Mouse (Mus musculus) left cerebral cortex, adult 8-10 months (tissue): ENCODE data around the gene Srsf2. TPM values are rescaled to one million over a fixed set of nuclear protein-coding genes. Genes with fewer than 3 reads are reported as not detected.
A peak's percentile ranks its signal among the peaks of the same experiment; 100 is the strongest.
"Not testable (repeated sequence)": the region's sequence is repeated elsewhere in the genome, so short reads cannot be mapped to it uniquely, and the experiment has no call there.

Source experiments
- DNase-seq, 2 experiments: peaks; one replicate each; pipeline ENCODE4 v3.0.0; 2022; ENCODE audit warnings: low spot score in 2 of 2
- total RNA-seq, 4 experiments: library from RNA; stranded (reverse); gene quantifications; 2 replicates each; pipeline ENCODE4 v1.2.4; 2022

Gene Srsf2
- total RNA-seq, result 100 to 1,000 TPM; 141 to 164 (median 155) TPM

GRCm38 (mm10) chr11:116852891-116853511 lies at the start of gene Srsf2:
Gene Srsf2, minus strand, starts transcription at chr11:116853094.
- peak; percentile 96 to 98 for DNase-seq

- DNase-seq, result not testable (repeated sequence)
These were observed 49.7 kb upstream of the Srsf2 start for GRCm38 (mm10) chr11:116902588-116902987.

DNA sequence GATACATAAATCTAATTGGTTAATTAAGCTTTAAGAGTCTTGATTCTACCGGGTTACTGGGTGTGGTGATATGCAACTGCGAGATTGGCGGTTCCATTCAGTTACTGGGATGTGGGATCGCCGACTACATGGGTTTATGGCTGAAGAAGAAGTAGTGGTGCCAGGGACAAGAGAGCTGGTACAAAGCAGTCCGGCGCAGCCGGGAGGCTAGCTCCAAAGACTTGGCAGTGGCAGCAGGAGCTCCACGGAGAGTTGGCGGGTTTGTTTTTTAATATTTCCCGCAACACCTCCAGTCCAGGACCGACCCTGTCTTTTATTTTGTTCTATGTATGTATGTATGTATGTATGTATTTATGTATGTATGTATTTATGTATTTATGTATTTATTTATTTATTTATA lies 46.4 kb upstream of the Srsf2 start:
- no peak for DNase-seq

GRCm38 (mm10) chr11:116895402-116895801 lies 42.5 kb upstream of the Srsf2 start:
- DNase-seq, result no peak

- DNase-seq, result peak in 1 of 2 experiments; percentile 53
These were observed 40.9 kb upstream of the Srsf2 start for GRCm38 (mm10) chr11:116893532-116894442.

- DNase-seq, result no peak
These were observed 34.2 kb upstream of the Srsf2 start for GRCm38 (mm10) chr11:116887136-116887535.

- DNase-seq, result peak; percentile 62 to 68
These were observed 32.6 kb upstream of the Srsf2 start for GRCm38 (mm10) chr11:116885275-116886151.

- no peak for DNase-seq
These were observed 31.2 kb upstream of the Srsf2 start for GRCm38 (mm10) chr11:116884061-116884460.

- no peak for DNase-seq
These were observed 29.6 kb upstream of the Srsf2 start for GRCm38 (mm10) chr11:116882446-116882845.

GRCm38 (mm10) chr11:116881440-116881839 lies 28.5 kb upstream of the Srsf2 start:
- DNase-seq, result peak in 1 of 2 experiments; percentile 68

GRCm38 (mm10) chr11:116880839-116881238 lies 27.9 kb upstream of the Srsf2 start:
- DNase-seq, result peak in 1 of 2 experiments; percentile 44

DNA sequence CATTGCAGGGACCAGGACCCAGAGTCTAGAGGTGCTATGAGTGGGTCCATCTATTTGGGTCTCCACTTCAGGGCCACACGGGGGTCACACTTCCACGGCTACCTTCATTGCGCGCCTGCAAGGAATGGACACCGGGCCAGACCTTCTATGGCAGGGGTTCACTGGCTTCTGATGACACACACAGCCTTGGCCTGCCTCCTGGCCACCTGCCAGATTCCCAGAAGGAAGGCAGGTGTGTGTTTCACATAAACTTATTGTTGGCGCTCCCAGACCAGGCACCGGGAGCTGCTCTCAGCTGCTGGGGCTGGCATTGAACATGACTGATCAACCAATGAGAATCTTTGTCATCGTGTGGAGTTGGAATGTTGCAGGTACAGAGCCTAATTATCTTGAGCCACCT lies 25.6 kb upstream of the Srsf2 start:
- DNase-seq, result no peak

- peak in 1 of 2 experiments; percentile 57 for DNase-seq
These were observed 21.1 kb upstream of the Srsf2 start for GRCm38 (mm10) chr11:116873987-116874386.

DNA sequence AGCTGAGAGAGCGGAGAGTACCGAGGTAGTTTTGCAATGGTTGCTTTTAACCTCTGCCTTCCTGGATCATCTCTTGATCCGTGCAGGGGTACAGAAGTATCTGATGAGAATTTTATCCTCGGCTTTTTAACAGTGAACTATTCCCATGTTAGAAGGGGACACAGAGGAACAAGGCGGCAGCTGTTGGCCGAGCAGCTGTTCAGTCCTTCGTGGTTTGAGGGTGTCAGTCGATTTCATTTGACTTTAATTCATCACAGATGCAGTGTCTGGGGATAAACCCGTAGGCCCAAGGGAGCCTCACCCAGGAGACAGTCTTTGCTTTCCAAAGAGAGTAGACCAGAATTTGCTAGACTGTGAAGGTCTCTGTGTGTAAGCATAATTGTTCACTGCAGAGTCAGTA lies 18.6 kb upstream of the Srsf2 start:
- no peak for DNase-seq

- no peak for DNase-seq
These were observed 16.7 kb upstream of the Srsf2 start for GRCm38 (mm10) chr11:116869641-116870040.

DNA sequence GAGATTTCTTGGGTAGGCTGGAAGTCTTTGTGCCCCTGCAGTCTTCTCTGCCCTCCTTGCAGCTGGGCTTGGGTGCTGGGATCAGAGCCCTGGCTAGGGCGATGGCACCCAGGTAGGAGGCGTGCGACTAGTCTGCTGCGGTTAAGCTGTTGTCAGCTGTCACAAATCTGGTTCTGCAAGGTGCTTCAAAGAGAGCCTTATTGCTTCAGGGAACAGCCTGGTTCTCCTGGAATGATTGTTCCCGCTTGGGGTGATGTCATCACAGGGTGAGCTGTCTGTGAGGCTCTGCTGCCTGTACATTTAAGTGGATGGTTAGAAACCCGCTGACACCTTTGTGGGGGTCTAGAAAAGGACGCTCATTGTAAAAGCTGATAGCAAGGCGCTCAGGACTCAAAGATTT lies 16.3 kb upstream of the Srsf2 start:
- DNase-seq, result no peak

- no peak for DNase-seq
These were observed 15.2 kb upstream of the Srsf2 start for GRCm38 (mm10) chr11:116868129-116868528.

DNA sequence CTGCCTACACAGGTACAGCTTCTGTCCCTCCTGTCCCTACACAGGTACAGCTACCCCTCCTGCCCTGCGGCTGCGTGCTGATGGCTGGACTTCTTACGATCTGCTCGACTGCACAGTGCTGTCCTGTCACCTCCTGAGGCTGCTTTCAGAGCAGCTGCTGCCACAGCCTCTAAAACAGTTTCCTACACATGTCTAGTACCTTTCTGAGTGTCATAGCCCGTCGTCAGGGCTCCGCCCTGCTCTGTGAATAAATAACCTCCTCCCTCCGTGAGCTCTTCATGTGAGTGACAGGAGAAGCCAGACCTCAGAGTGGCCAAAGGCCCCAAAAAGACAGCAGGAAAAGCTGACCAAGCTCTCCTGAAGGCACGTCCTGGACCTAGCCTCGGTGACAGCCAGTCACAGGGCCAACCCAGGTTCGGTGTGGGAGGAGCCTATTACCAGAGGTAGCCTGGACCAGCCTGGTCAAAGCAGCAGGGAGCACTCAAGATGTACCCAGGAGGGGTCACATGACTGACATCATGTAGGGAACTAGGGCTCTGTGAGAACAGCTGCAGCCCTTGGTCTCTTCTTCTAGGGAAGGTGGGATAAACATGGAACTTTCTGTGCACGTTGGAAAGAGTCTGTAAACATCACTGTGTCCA lies 13.2 kb upstream of the Srsf2 start:
- no peak for DNase-seq

DNA sequence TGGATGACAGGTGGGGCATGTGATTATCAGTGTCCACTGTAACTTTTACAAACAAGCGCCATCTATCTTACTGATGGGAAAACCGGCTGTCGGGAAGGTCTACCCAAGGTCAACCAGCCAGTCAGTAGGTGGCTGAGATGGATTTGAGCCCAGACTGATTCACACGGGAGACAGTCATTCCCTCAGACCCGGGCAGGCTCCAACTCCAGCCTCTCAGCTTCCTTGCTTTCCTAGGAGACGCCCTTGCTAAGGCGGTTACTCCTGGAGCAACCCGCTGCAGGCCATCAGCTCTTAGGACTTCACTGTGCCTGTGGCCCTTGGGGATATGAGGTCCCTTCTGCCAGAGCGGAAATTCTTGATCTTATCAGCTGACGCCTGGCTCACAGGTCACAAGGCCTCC lies 11.6 kb upstream of the Srsf2 start:
- DNase-seq, result no peak

GRCm38 (mm10) chr11:116857183-116857850 lies 4.4 kb upstream of the Srsf2 start:
- DNase-seq, result no peak

DNA sequence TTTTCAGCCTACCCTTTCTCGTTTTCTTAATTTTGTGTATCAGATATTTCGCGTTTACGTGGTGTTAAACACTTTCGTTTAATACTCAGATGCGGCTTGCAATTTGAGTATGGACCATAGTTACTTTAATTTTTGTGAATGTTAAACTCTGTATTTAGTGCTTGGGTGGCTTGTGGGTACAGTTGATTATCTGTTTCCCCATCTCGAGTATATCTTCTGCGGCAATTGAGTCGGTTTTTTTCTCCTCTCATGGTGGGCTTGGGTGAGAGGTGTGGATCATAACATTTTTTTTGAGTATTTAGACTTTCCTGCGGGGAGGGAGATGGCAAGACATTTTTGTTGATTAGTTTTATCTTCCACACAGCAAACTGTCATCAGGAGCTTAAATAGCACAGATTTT lies 1.4 kb upstream of the Srsf2 start:
- DNase-seq, result no peak
